Mouse (Mus musculus) erythroblast, adult 5-6 weeks (primary cell): ENCODE measurements around the gene Scarf1. TPM values are rescaled to one million over a fixed set of nuclear protein-coding genes. Genes with fewer than 3 reads are reported as not detected.

ENCODE experiments used
- ATAC-seq: replicated peaks from 2 replicates; pipeline ENCODE4 v1.8.0; 2016; ENCODE audit warnings: moderate number of reproducible peaks, mild to moderate bottlenecking, moderate TSS enrichment, inconsistent platforms; ENCODE audit not compliant: poor library complexity, low FRiP score, severe bottlenecking
- total RNA-seq, 2 experiments: library from RNA; stranded (forward) in 1 of 2; stranded (reverse) in 1 of 2; fragments of 150-400 nt in 1 of 2; fragments of 200-764, 138-1000 nt in 1 of 2; gene quantifications; 2 replicates each; pipeline versions ENCODE4 v1.2.3 to v1.2.4; 2015 to 2017; ENCODE audit warnings: low replicate concordance in 2 of 2

Gene Scarf1
- total RNA-seq, 2 experiments from 2014 or later = 1.4 TPM; not detected in 1

GRCm38 (mm10) chr11:75559870-75560504, 46.6 kb downstream of the Scarf1 start:
- ATAC-seq = no peak

- no peak for ATAC-seq
Measured at GRCm38 (mm10) chr11:75560530-75561409, 47.4 kb downstream of the Scarf1 start.

- ATAC-seq = no peak
Measured at GRCm38 (mm10) chr11:75561410-75561791, 48.1 kb downstream of the Scarf1 start.

GRCm38 (mm10) chr11:75562840-75563239, 49.5 kb downstream of the Scarf1 start:
- ATAC-seq = no peak; the same call in 1 of the 2 replicates

- ATAC-seq = no peak
Measured at GRCm38 (mm10) chr11:75563851-75564548, 50.7 kb downstream of the Scarf1 start.

- no peak for ATAC-seq
Measured at GRCm38 (mm10) chr11:75565849-75566248, 52.5 kb downstream of the Scarf1 start.

- no peak for ATAC-seq
Measured at GRCm38 (mm10) chr11:75566276-75567196, 53.2 kb downstream of the Scarf1 start.

GRCm38 (mm10) chr11:75567346-75568114, 54.2 kb downstream of the Scarf1 start:
- no peak for ATAC-seq

- no peak for ATAC-seq
Measured at GRCm38 (mm10) chr11:75568115-75568511, 54.8 kb downstream of the Scarf1 start.

GRCm38 (mm10) chr11:75568962-75569361, 55.6 kb downstream of the Scarf1 start:
- ATAC-seq = no peak

GRCm38 (mm10) chr11:75570375-75571125, 57.2 kb downstream of the Scarf1 start:
- no peak for ATAC-seq

- no peak for ATAC-seq
Measured at GRCm38 (mm10) chr11:75571126-75571990, 58.0 kb downstream of the Scarf1 start.

- no peak for ATAC-seq
Measured at GRCm38 (mm10) chr11:75572301-75572791, 59.0 kb downstream of the Scarf1 start.

- ATAC-seq = peak; percentile 83
Measured at GRCm38 (mm10) chr11:75572854-75573650, 59.7 kb downstream of the Scarf1 start.

GRCm38 (mm10) chr11:75574378-75575123, 61.2 kb downstream of the Scarf1 start:
- no peak for ATAC-seq
